Mouse (Mus musculus) heart, adult 2 months (tissue): Measurements from ENCODE around the gene 5031410I06Rik.

ENCODE experiments used
- CTCF ChIP-seq: fragments of 200-600 bp; IDR thresholded peaks from 2 replicates; pipeline ENCODE4 v1.8.1; 2022; ENCODE audit warnings: antibody characterized with exemption, mild to moderate bottlenecking, moderate library complexity
- EP300 ChIP-seq: fragments of 200-500 bp; IDR thresholded peaks from 2 replicates; pipeline ENCODE4 v1.6.1; 2011; ENCODE audit warnings: low read depth, low read length, control low read depth; ENCODE audit not compliant: insufficient read depth
- POLR2A ChIP-seq: fragments of 200-500 bp; IDR thresholded peaks from 2 replicates; pipeline ENCODE4 v1.6.1; 2011; ENCODE audit warnings: mild to moderate bottlenecking, low read depth, low read length, control low read depth; ENCODE audit not compliant: insufficient read depth

- TF ChIP-seq POLR2A (no peak), CTCF (no peak), EP300 (no peak)
Observed at GRCm38 (mm10) chr5:26070716-26071115, 34.4 kb downstream of the 5031410I06Rik start.
